Mouse (Mus musculus) gastrocnemius, adult 18-20 months (tissue): ENCODE results near the gene Eif2ak3. TPM values are rescaled to one million over a fixed set of nuclear protein-coding genes. Genes with fewer than 3 reads are reported as not detected.
A peak's percentile ranks its signal among the peaks of the same experiment; 100 is the strongest.

Experiments
- DNase-seq: peaks from one replicate; pipeline ENCODE4 v3.0.0; 2021; ENCODE audit warnings: low spot score
- total RNA-seq, 2 experiments: library from RNA; stranded (reverse); gene quantifications; 2 replicates each; pipeline ENCODE4 v1.2.3; 2021

Gene Eif2ak3
- total RNA-seq, 2 experiments from 2014 or later = 2.7 to 3.9 TPM

DNA sequence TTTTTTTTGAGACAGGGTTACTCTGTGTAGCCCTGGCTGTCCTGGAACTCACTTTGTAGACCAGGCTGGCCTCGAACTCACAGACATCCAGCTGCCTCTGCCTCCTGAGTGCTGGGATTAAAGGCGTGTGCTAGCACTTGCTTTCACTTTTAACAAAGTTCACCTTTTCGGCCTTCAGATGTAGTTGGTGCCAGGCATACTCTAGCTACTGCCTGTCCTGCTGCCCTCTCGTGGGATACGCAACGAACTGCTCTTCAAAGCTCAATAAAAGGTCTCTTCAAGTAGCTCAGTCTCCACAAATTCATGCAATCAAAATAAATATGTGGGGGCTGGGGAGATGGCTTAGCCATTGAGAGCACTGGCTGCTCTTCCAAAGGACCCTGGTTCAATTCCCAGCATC, 53.9 kb downstream of the Eif2ak3 start:
- no peak for DNase-seq

GRCm38 (mm10) chr6:70899594-70900003, 55.3 kb downstream of the Eif2ak3 start:
- no peak for DNase-seq

- DNase-seq = no peak
Observed at GRCm38 (mm10) chr6:70903689-70904088, 59.4 kb downstream of the Eif2ak3 start.

GRCm38 (mm10) chr6:70909572-70909971, 65.3 kb downstream of the Eif2ak3 start:
- no peak for DNase-seq

GRCm38 (mm10) chr6:70910285-70910684, 66.0 kb downstream of the Eif2ak3 start:
- DNase-seq = no peak

GRCm38 (mm10) chr6:70911668-70912395, 67.5 kb downstream of the Eif2ak3 start:
- no peak for DNase-seq

GRCm38 (mm10) chr6:70912396-70912765, 68.1 kb downstream of the Eif2ak3 start:
- DNase-seq = no peak

GRCm38 (mm10) chr6:70918827-70919226, 74.5 kb downstream of the Eif2ak3 start, which contains the start of gene Tex37:
Gene Tex37, minus strand, starts transcription at chr6:70918927.
- DNase-seq = no peak

DNA sequence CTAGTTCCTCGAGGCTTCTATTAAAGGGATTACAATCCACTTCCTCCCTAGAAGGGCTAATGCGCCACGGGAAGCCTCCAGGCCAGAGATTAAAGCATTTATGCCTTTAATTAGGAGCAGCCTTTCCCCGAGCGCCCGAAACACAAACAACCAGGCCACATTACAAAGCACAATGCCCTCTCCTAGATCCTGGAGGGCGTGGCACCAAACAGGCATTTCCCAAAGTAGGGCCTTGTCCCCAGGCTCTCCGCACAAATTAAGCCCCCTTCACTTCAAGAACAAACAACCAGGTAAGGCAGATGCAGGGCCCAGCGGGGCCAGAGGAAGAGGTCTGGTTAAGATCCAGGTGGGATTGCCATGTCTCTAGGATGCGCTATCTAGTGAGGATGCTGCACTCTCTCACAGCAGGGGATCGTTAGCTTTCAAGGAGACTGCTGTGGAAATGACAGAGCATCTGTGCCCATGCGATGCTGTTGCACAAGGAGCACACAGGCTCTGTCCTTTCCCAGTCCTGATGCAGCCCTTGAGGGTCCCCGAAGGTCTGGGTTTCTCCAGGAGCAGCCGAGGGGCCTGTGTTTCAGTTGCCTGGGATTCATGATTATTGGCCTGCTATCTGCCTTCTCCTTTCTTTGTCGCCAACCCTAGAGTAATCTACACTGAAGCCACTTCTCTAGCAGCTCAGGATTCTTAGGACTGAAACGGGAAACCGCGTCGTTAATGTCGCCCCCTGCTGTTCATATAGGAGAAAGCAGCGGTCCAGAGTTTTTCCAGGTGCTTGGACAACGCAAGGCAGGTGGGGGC, 77.2 kb downstream of the Eif2ak3 start:
- peak; percentile 14 for DNase-seq

GRCm38 (mm10) chr6:70931801-70932200, 87.5 kb downstream of the Eif2ak3 start:
- no peak for DNase-seq

DNA sequence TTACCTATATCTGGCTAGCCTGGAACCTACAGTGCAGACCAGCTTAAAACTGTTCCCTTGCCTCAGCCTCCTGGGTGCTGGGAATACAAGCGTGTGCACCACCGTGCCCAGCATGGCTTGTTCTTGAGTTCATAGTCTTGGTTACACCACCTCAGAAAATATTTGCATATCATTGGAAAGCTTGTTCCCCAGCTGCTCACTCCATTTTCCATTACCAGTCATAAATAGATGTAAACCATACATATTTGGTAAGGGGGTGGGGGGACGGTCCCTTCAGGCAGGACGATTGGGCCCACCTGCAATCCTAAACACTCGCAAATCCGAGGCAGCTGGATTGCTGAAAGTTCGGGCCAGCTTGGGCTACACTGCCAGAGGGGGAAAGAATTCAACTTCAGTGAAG, 109.0 kb downstream of the Eif2ak3 start:
- DNase-seq = no peak

- no peak for DNase-seq
Observed at GRCm38 (mm10) chr6:70954040-70954439, 109.7 kb downstream of the Eif2ak3 start.

Other genes with a start within 250 kb of the Eif2ak3 start
- 10 to 100 TPM; 15.8 to 16.0 TPM for gene Rpia, start 52.3 kb upstream of the Eif2ak3 start, total RNA-seq
- not detected for gene Tex37, start 74.4 kb downstream of the Eif2ak3 start, total RNA-seq
- gene Foxi3, start 112.0 kb downstream of the Eif2ak3 start, total RNA-seq = not detected